26 mouse cellular contexts compared by ENCODE assay signal in genomic region chr2:8029212-8029611, GRCm38 (mm10).
A peak's percentile ranks its signal among the peaks of the same experiment; 100 is the strongest.
DNase-seq lines count a peak whose midpoint lies in the region; ATAC-seq lines count a peak whose summit lies in the region.
"Had no signal": no experiment of that assay in that cellular context is flagged by ENCODE, and none has a peak within 500 bp of the region (broad histone marks: within the 10 kb centered on the region; RNA-seq: fewer than 3 reads in every experiment).

No protein-coding gene starts in this region.

- no peaks in the 10 kb centered on the region for H3K27me3 ChIP-seq in forebrain, embryonic 11.5 days (ENCODE audit: control insufficient read depth, insufficient read depth, low read length)
- no peaks in the 10 kb centered on the region for H3K27me3 ChIP-seq in forebrain, embryonic 10.5 days (ENCODE audit: poor library complexity, severe bottlenecking)
- no peaks in the 10 kb centered on the region for H3K27me3 ChIP-seq in forebrain, embryonic 15.5 days
- H3K27me3 ChIP-seq in hindbrain, embryonic 12.5 days, result no peaks in the 10 kb centered on the region
- H3K27me3 ChIP-seq: CH12.LX; embryonic facial prominence, embryonic 13.5 days; hindbrain, embryonic 13.5 days; limb, embryonic 13.5 days; lung, embryonic 15.5 days; neural tube, embryonic 12.5 days had no signal

- no peaks in the 10 kb centered on the region for H3K4me1 ChIP-seq in forebrain, embryonic 11.5 days (replicated peaks; ENCODE audit: control insufficient read depth, insufficient read depth, low read length)
- no peaks in the 10 kb centered on the region for H3K4me1 ChIP-seq in forebrain, embryonic 10.5 days
- peaks cover 19% of the 10 kb centered on the region for H3K4me1 ChIP-seq in forebrain, embryonic 15.5 days
- H3K4me1 ChIP-seq in hindbrain, embryonic 12.5 days, result no peaks in the 10 kb centered on the region
- H3K4me1 ChIP-seq: embryonic facial prominence, embryonic 13.5 days; hindbrain, embryonic 13.5 days; limb, embryonic 13.5 days; lung, embryonic 15.5 days; midbrain, embryonic 10.5 days; neural tube, embryonic 12.5 days had no signal

- 49% methylated on average over 4 of the region's 4 CpGs for WGBS in forebrain, embryonic 11.5 days
- 75% methylated on average over 4 of the region's 4 CpGs for WGBS in forebrain, embryonic 10.5 days
- 15% methylated on average over 4 of the region's 4 CpGs for WGBS in forebrain, embryonic 15.5 days
- 42% methylated on average over 4 of the region's 4 CpGs for whole genome bisulfite sequencing in hindbrain, embryonic 12.5 days

- H3K4me2 ChIP-seq in forebrain, embryonic 11.5 days (ENCODE audit: low read depth, low read length, severe bottlenecking), result no peak overlapping the region
- no peak overlapping the region for H3K4me2 ChIP-seq in forebrain, embryonic 15.5 days (replicated peaks)
- H3K4me2 ChIP-seq in hindbrain, embryonic 12.5 days (replicated peaks), result no peak overlapping the region
- H3K4me2 ChIP-seq: embryonic facial prominence, embryonic 13.5 days; hindbrain, embryonic 13.5 days; limb, embryonic 13.5 days; liver, embryonic 11.5 days; lung, embryonic 15.5 days; neural tube, embryonic 12.5 days had no signal

- no peak overlapping the region for H3K4me3 ChIP-seq in forebrain, embryonic 11.5 days (ENCODE audit: low read depth, low read length)
- H3K4me3 ChIP-seq in forebrain, embryonic 10.5 days, result no peak overlapping the region
- H3K4me3 ChIP-seq in forebrain, embryonic 15.5 days, result no peak overlapping the region
- H3K4me3 ChIP-seq in hindbrain, embryonic 12.5 days, result no peak overlapping the region
- H3K4me3 ChIP-seq: embryonic facial prominence, embryonic 13.5 days; hindbrain, embryonic 13.5 days; limb, embryonic 13.5 days; lung, embryonic 15.5 days; midbrain, embryonic 10.5 days; myocyte; neural tube, embryonic 12.5 days had no signal

- no peak overlapping the region for H3K9ac ChIP-seq in forebrain, embryonic 11.5 days (ENCODE audit: low read length)
- no peak overlapping the region for H3K9ac ChIP-seq in forebrain, embryonic 15.5 days (replicated peaks)
- no peak overlapping the region for H3K9ac ChIP-seq in hindbrain, embryonic 12.5 days
- H3K9ac ChIP-seq: embryonic facial prominence, embryonic 13.5 days; hindbrain, embryonic 13.5 days; limb, embryonic 13.5 days; lung, embryonic 15.5 days; neural tube, embryonic 12.5 days had no signal

- no peaks in the 10 kb centered on the region for H3K36me3 ChIP-seq in forebrain, embryonic 11.5 days (ENCODE audit: control insufficient read depth, insufficient read depth, low read length)
- H3K36me3 ChIP-seq in forebrain, embryonic 10.5 days (replicated peaks), result no peaks in the 10 kb centered on the region
- H3K36me3 ChIP-seq in forebrain, embryonic 15.5 days, result no peaks in the 10 kb centered on the region
- H3K36me3 ChIP-seq in hindbrain, embryonic 12.5 days, result no peaks in the 10 kb centered on the region
- H3K36me3 ChIP-seq: embryonic facial prominence, embryonic 13.5 days; hindbrain, embryonic 13.5 days; limb, embryonic 13.5 days; lung, embryonic 15.5 days; midbrain, embryonic 10.5 days; neural tube, embryonic 12.5 days had no signal

- H3K27ac ChIP-seq in forebrain, embryonic 11.5 days (ENCODE audit: low read depth, low read length), result no peak overlapping the region
- H3K27ac ChIP-seq in forebrain, embryonic 10.5 days, result no peak overlapping the region
- peak overlapping the region; percentile 52; the same call in 1 of the 2 replicates for H3K27ac ChIP-seq in forebrain, embryonic 15.5 days (replicated peaks)
- H3K27ac ChIP-seq in hindbrain, embryonic 12.5 days, result no peak overlapping the region
- H3K27ac ChIP-seq: embryonic facial prominence, embryonic 13.5 days; hindbrain, embryonic 13.5 days; limb, embryonic 13.5 days; lung, embryonic 15.5 days; midbrain, embryonic 10.5 days; neural tube, embryonic 12.5 days had no signal

- 0 out of 2 replicates have a peak, but pooled peaks have one; percentile 49 for ATAC-seq in forebrain, embryonic 11.5 days (replicated peaks; ENCODE audit: low FRiP score)
- peak; percentile 61; the same call in 1 of the 2 replicates for ATAC-seq in forebrain, embryonic 15.5 days (replicated peaks)
- no peak for ATAC-seq in hindbrain, embryonic 12.5 days (ENCODE audit: low FRiP score)
- ATAC-seq: activated CD4-positive, CD25-positive, alpha-beta regulatory T cell, adult 4 months; intestine, postnatal 0 days had no signal

- no peaks in the 10 kb centered on the region for H3K9me3 ChIP-seq in forebrain, embryonic 11.5 days (ENCODE audit: control insufficient read depth, low read length)
- H3K9me3 ChIP-seq in forebrain, embryonic 10.5 days, result no peaks in the 10 kb centered on the region
- H3K9me3 ChIP-seq in forebrain, embryonic 15.5 days, result no peaks in the 10 kb centered on the region
- H3K9me3 ChIP-seq in hindbrain, embryonic 12.5 days (replicated peaks), result no peaks in the 10 kb centered on the region
- H3K9me3 ChIP-seq: embryonic facial prominence, embryonic 13.5 days; hindbrain, embryonic 13.5 days; limb, embryonic 13.5 days; lung, embryonic 15.5 days; midbrain, embryonic 10.5 days; neural tube, embryonic 12.5 days had no signal

- intact Hi-C loops in left cerebral cortex, postnatal 36 days (cut with DNase I), result loop anchor here (10.0 kb wide), 2 partner anchors 184 to 316 kb away; no protein-coding TSS in a partner anchor

- no peak for DNase-seq in forebrain, embryonic 11.5 days (ENCODE audit: low spot score)
- DNase-seq in forebrain, embryonic 10.5 days (ENCODE audit: extremely low spot score, low spot score), result no peak
- peak; percentile 51 for DNase-seq in left cerebral cortex, adult 11 months (ENCODE audit: low spot score)
- no peak for DNase-seq in left cerebral cortex, postnatal 36 days (ENCODE audit: low spot score in 2 of 2)
- peak; percentile 85 for DNase-seq in brain, adult 2 months (ENCODE audit: low read depth, low spot score)
- no peak for DNase-seq in adrenal gland, postnatal 25 days
- DNase-seq: adrenal gland, adult 2 months; cerebellum, adult 11-12 months; cerebellum, adult 9-11 months; embryo, embryonic 11 days; heart, postnatal 14 days; kidney, adult 9 months; kidney, postnatal 14 days had no signal

Comparison
In these comparisons a context has a peak if more than half of its experiments do, and no peak if none do; other contexts are left out.
1. DNase-seq: peak in left cerebral cortex, adult 11 months (single experiment) and brain, adult 2 months (single experiment); none in forebrain, embryonic 11.5 days (single experiment), forebrain, embryonic 10.5 days (single experiment), left cerebral cortex, postnatal 36 days (0 of 2) and adrenal gland, postnatal 25 days (single experiment).